Mouse (Mus musculus) ES-E14 (cell line): ENCODE data around the gene Herc2.

ENCODE experiments used
- MAFK ChIP-seq: IDR thresholded peaks from 2 replicates; pipeline ENCODE4 v1.6.1; 2014; ENCODE audit warnings: mild to moderate bottlenecking, low read depth, low read length, inconsistent platforms; ENCODE audit not compliant: insufficient read depth
- ZC3H11A ChIP-seq: IDR thresholded peaks from 2 replicates; pipeline ENCODE4 v1.6.1; 2012; ENCODE audit warnings: low read depth, mild to moderate bottlenecking, inconsistent platforms, low read length, borderline replicate concordance

DNA sequence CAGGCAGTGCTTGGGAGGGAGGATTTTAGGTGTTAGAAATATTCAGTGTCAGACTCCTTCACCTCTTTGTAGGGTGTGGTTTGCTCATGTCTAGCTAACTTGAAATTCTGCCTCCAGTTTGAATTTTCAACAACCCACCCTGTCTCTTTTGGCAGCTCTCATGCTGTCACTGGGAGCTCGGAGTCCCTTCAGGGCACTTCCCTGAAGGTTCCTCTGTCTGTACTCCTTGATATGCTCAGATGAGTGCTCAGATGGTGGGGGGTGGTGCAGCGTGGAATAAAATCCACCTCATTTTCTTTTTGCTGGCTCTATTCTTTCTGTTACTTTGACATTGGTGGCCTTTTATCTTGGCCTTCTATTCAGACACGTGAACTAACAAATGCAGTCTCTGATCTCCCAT is 127.4 kb downstream of the Herc2 start:
- TF ChIP-seq MAFK: no peak
- TF ChIP-seq ZC3H11A: no peak
